Mouse (Mus musculus) cerebellum, postnatal 36 days (tissue): Measurements from ENCODE around the gene Crp.

Experiments
- DNase-seq, 2 experiments: peaks; one replicate each; pipeline ENCODE4 v3.0.0; 2021 to 2022; ENCODE audit warnings: mixed read lengths in 2 of 2

The Crp gene

GRCm38 (mm10) chr1:172751241-172751640 is 53.4 kb downstream of the Crp start:
- no peak for DNase-seq

- DNase-seq: no peak
Measured at GRCm38 (mm10) chr1:172755151-172755550, 57.3 kb downstream of the Crp start.

- no peak for DNase-seq
Measured at GRCm38 (mm10) chr1:172759525-172759924, 61.7 kb downstream of the Crp start.

- no peak for DNase-seq
Measured at GRCm38 (mm10) chr1:172779195-172779594, 81.3 kb downstream of the Crp start.

GRCm38 (mm10) chr1:172785322-172785721 is 87.5 kb downstream of the Crp start:
- DNase-seq: no peak

GRCm38 (mm10) chr1:172785886-172786285 is 88.0 kb downstream of the Crp start:
- DNase-seq: no peak

GRCm38 (mm10) chr1:172828975-172829374 is 131.1 kb downstream of the Crp start:
- DNase-seq: no peak

GRCm38 (mm10) chr1:172847044-172847761 is 149.3 kb downstream of the Crp start:
- DNase-seq: no peak

- no peak for DNase-seq
Measured at GRCm38 (mm10) chr1:172848171-172848570, 150.3 kb downstream of the Crp start.

- no peak for DNase-seq
Measured at GRCm38 (mm10) chr1:172875265-172875664, 177.4 kb downstream of the Crp start.

GRCm38 (mm10) chr1:172876675-172877074 is 178.8 kb downstream of the Crp start:
- DNase-seq: no peak
